Mouse (Mus musculus) MEL (cell line): ENCODE data around the gene Pecam1. TPM values are rescaled to one million over a fixed set of nuclear protein-coding genes. Genes with fewer than 3 reads are reported as not detected.

ENCODE experiments used
- DNase-seq: peaks from one replicate; pipeline ENCODE4 v3.0.0; 2011; ENCODE audit warnings: low read depth, low spot score
- H3K27ac ChIP-seq: 2 replicates; pipeline ENCODE4 v1.5.1; 2012; ENCODE audit warnings: low read depth, mild to moderate bottlenecking, control low read depth, low read length, moderate library complexity; ENCODE audit not compliant: control insufficient read depth
- H3K27me3 ChIP-seq, 2 experiments: fragments of 150-350 bp in 1 of 2; sonication (generic) in 1 of 2; 2 replicates each; pipeline ENCODE4 v1.6.1; 2012; ENCODE audit warnings: low read length in 2 of 2, mild to moderate bottlenecking in 2 of 2, improper control_type of control experiment in 1 of 2, moderate library complexity in 1 of 2; ENCODE audit not compliant: insufficient read depth in 2 of 2, control insufficient read depth in 1 of 2
- H3K36me3 ChIP-seq, 2 experiments: 2 replicates each; pipeline ENCODE4 v1.6.1; 2012 to 2014; ENCODE audit warnings: low read length in 2 of 2, improper control_type of control experiment in 1 of 2, inconsistent platforms in 1 of 2, mild to moderate bottlenecking in 1 of 2; ENCODE audit not compliant: insufficient read depth in 2 of 2, control insufficient read depth in 1 of 2
- H3K4me1 ChIP-seq, 2 experiments: fragments of 150-350 bp in 1 of 2; sonication (generic) in 1 of 2; 2 replicates each; pipeline ENCODE4 v1.6.1; 2012; ENCODE audit warnings: low read length in 2 of 2, improper control_type of control experiment in 1 of 2, mild to moderate bottlenecking in 1 of 2; ENCODE audit not compliant: insufficient read depth in 2 of 2, control insufficient read depth in 1 of 2
- H3K4me3 ChIP-seq, 2 experiments: fragments of 150-350 bp in 1 of 2; sonication (generic) in 1 of 2; 2 replicates each; pipeline ENCODE4 v1.5.1; 2012; ENCODE audit warnings: low read depth in 2 of 2, low read length in 2 of 2, mild to moderate bottlenecking in 2 of 2, moderate library complexity in 2 of 2, control low read depth in 1 of 2, improper control_type of control experiment in 1 of 2; ENCODE audit not compliant: control insufficient read depth in 1 of 2, insufficient read depth in 1 of 2
- H3K79me2 ChIP-seq: 2 replicates; pipeline ENCODE4 v1.6.1; 2012; ENCODE audit warnings: mild to moderate bottlenecking, low read length, moderate library complexity; ENCODE audit not compliant: control insufficient read depth, poor library complexity, insufficient read depth
- H3K9ac ChIP-seq: 2 replicates; pipeline ENCODE4 v1.6.1; 2012; ENCODE audit warnings: low read depth, mild to moderate bottlenecking, control low read depth, low read length, moderate library complexity; ENCODE audit not compliant: control insufficient read depth, poor library complexity, severe bottlenecking
- H3K9me3 ChIP-seq: fragments of 150-350 bp; sonication (generic); replicated peaks from 2 replicates; pipeline ENCODE4 v1.6.1; 2012; ENCODE audit warnings: mild to moderate bottlenecking, low read length, improper control_type of control experiment, moderate library complexity; ENCODE audit not compliant: insufficient read depth
- BHLHE40 ChIP-seq: IDR thresholded peaks from 2 replicates; pipeline ENCODE4 v1.6.1; 2012; ENCODE audit warnings: low read depth, mild to moderate bottlenecking, inconsistent platforms, low read length, improper control_type of control experiment, borderline replicate concordance
- CHD1 ChIP-seq: IDR thresholded peaks from 2 replicates; pipeline ENCODE4 v1.6.1; 2012; ENCODE audit warnings: low read depth, mild to moderate bottlenecking, inconsistent platforms, low read length, improper control_type of control experiment
- CTCF ChIP-seq, 3 experiments: IDR thresholded peaks in 2 of 3; conservative IDR thresholded peaks in 1 of 3; 2 replicates each; pipeline ENCODE4 v1.5.1; 2011 to 2012; ENCODE audit warnings: low read length in 3 of 3, low read depth in 2 of 3, mild to moderate bottlenecking in 2 of 3, improper control_type of control experiment in 1 of 3, inconsistent platforms in 1 of 3, mixed read lengths in 1 of 3, moderate library complexity in 1 of 3; ENCODE audit not compliant: control insufficient read depth in 1 of 3, insufficient read depth in 1 of 3, poor library complexity in 1 of 3, severe bottlenecking in 1 of 3
- E2F4 ChIP-seq: IDR thresholded peaks from 2 replicates; pipeline ENCODE4 v1.6.1; 2011; ENCODE audit warnings: low read depth, low read length, improper control_type of control experiment, borderline replicate concordance
- ELF1 ChIP-seq: IDR thresholded peaks from 2 replicates; pipeline ENCODE4 v1.6.1; 2014; ENCODE audit warnings: low read depth, mild to moderate bottlenecking, inconsistent platforms, low read length, improper control_type of control experiment, moderate library complexity
- EP300 ChIP-seq, 2 experiments: IDR thresholded peaks; 2 replicates each; pipeline ENCODE4 v1.6.1; 2011; ENCODE audit warnings: improper control_type of control experiment in 2 of 2, low read length in 2 of 2, low read depth in 1 of 2, mild to moderate bottlenecking in 1 of 2
- ETS1 ChIP-seq: IDR thresholded peaks from 2 replicates; pipeline ENCODE4 v1.6.1; 2012; ENCODE audit warnings: low read depth, mild to moderate bottlenecking, inconsistent platforms, low read length, improper control_type of control experiment, moderate library complexity
- GABPA ChIP-seq: IDR thresholded peaks from 2 replicates; pipeline ENCODE4 v1.6.1; 2012; ENCODE audit warnings: low read depth, mild to moderate bottlenecking, inconsistent platforms, low read length, improper control_type of control experiment, moderate library complexity
- GATA1 ChIP-seq: IDR thresholded peaks from 2 replicates; pipeline ENCODE4 v1.6.1; 2011; ENCODE audit warnings: low read depth, low read length, improper control_type of control experiment
- HCFC1 ChIP-seq: IDR thresholded peaks from 2 replicates; pipeline ENCODE4 v1.6.1; 2012; ENCODE audit warnings: low read depth, mild to moderate bottlenecking, inconsistent platforms, low read length, improper control_type of control experiment, moderate library complexity
- KAT2A ChIP-seq: conservative IDR thresholded peaks from 2 replicates; pipeline ENCODE4 v1.6.1; 2012; ENCODE audit warnings: low read depth, low read length, improper control_type of control experiment, inconsistent platforms
- MYC ChIP-seq: IDR thresholded peaks from 2 replicates; pipeline ENCODE4 v1.6.1; 2011; ENCODE audit warnings: low read depth, mild to moderate bottlenecking, low read length, improper control_type of control experiment, moderate library complexity
- NELFE ChIP-seq: IDR thresholded peaks from 2 replicates; pipeline ENCODE4 v1.6.1; 2011; ENCODE audit warnings: low read depth, low read length, improper control_type of control experiment
- POLR2A ChIP-seq, 2 experiments: IDR thresholded peaks; 2 replicates each; pipeline ENCODE4 v1.6.1; 2011 to 2012; ENCODE audit warnings: low read length in 2 of 2, mild to moderate bottlenecking in 2 of 2, control low read depth in 1 of 2, improper control_type of control experiment in 1 of 2, low read depth in 1 of 2, moderate library complexity in 1 of 2; ENCODE audit not compliant: control insufficient read depth in 1 of 2, insufficient read depth in 1 of 2, poor library complexity in 1 of 2
- POLR2AphosphoS2 ChIP-seq: IDR thresholded peaks from 2 replicates; pipeline ENCODE4 v1.6.1; 2011; ENCODE audit warnings: low read length, improper control_type of control experiment
- POLR2AphosphoS5 ChIP-seq: IDR thresholded peaks from 2 replicates; pipeline ENCODE4 v1.6.1; 2012; ENCODE audit warnings: low read depth, borderline replicate concordance, mild to moderate bottlenecking, inconsistent platforms, low read length, moderate library complexity, mixed read lengths
- RAD21 ChIP-seq: IDR thresholded peaks from 2 replicates; pipeline ENCODE4 v1.6.1; 2011; ENCODE audit warnings: mild to moderate bottlenecking, low read depth, low read length, improper control_type of control experiment
- RCOR1 ChIP-seq: IDR thresholded peaks from 2 replicates; pipeline ENCODE4 v1.6.1; 2012; ENCODE audit warnings: low read depth, mild to moderate bottlenecking, inconsistent platforms, low read length, improper control_type of control experiment
- SMC3 ChIP-seq: IDR thresholded peaks from 2 replicates; pipeline ENCODE4 v1.6.1; 2011; ENCODE audit warnings: low read depth, low read length, improper control_type of control experiment
- TAL1 ChIP-seq: IDR thresholded peaks from 2 replicates; pipeline ENCODE4 v1.6.1; 2012; ENCODE audit warnings: mild to moderate bottlenecking, inconsistent platforms, low read length, moderate library complexity, mixed read lengths
- TBP ChIP-seq: IDR thresholded peaks from 2 replicates; pipeline ENCODE4 v1.8.0; 2011; ENCODE audit warnings: low read depth, low read length, improper control_type of control experiment
- USF1 ChIP-seq: IDR thresholded peaks from 2 replicates; pipeline ENCODE4 v1.6.1; 2014; ENCODE audit warnings: low read depth, mild to moderate bottlenecking, inconsistent platforms, low read length, improper control_type of control experiment, moderate library complexity
- USF2 ChIP-seq, 2 experiments: IDR thresholded peaks; 2 replicates each; pipeline ENCODE4 v1.6.1; 2011 to 2012; ENCODE audit warnings: improper control_type of control experiment in 2 of 2, low read length in 2 of 2, borderline replicate concordance in 1 of 2, inconsistent platforms in 1 of 2, low read depth in 1 of 2, mild to moderate bottlenecking in 1 of 2; ENCODE audit not compliant: insufficient read depth in 1 of 2
- ZKSCAN1 ChIP-seq: IDR thresholded peaks from 2 replicates; pipeline ENCODE4 v1.6.1; 2012; ENCODE audit warnings: low read depth, mild to moderate bottlenecking, inconsistent platforms, low read length, improper control_type of control experiment, moderate library complexity
- ZNF384 ChIP-seq: IDR thresholded peaks from 2 replicates; pipeline ENCODE4 v1.6.1; 2012; ENCODE audit warnings: low read depth, mild to moderate bottlenecking, inconsistent platforms, low read length, improper control_type of control experiment
- polyA plus RNA-seq, 2 experiments: library from polyadenylated mRNA; stranded (reverse) in 1 of 2; unstranded in 1 of 2; fragments of >175 nt in 1 of 2; fragments of >200 nt in 1 of 2; gene quantifications; 2 replicates each; pipeline versions ENCODE4 v1.2.1 to v1.2.4; 2012; ENCODE audit warnings: low replicate concordance in 2 of 2, low read depth in 1 of 2; ENCODE audit not compliant: insufficient read length in 2 of 2, insufficient read depth in 1 of 2, missing spikeins in 1 of 2
- total RNA-seq: library from RNA; depleted of rRNA; stranded (reverse); fragments of 300-350 nt; gene quantifications from 2 replicates; pipeline ENCODE4 v1.2.3, GENCODE M21; 2012

Gene Pecam1
- total and polyA plus RNA-seq, 3 experiments, result 0.12 to 0.14 TPM; not detected in 1

DNA sequence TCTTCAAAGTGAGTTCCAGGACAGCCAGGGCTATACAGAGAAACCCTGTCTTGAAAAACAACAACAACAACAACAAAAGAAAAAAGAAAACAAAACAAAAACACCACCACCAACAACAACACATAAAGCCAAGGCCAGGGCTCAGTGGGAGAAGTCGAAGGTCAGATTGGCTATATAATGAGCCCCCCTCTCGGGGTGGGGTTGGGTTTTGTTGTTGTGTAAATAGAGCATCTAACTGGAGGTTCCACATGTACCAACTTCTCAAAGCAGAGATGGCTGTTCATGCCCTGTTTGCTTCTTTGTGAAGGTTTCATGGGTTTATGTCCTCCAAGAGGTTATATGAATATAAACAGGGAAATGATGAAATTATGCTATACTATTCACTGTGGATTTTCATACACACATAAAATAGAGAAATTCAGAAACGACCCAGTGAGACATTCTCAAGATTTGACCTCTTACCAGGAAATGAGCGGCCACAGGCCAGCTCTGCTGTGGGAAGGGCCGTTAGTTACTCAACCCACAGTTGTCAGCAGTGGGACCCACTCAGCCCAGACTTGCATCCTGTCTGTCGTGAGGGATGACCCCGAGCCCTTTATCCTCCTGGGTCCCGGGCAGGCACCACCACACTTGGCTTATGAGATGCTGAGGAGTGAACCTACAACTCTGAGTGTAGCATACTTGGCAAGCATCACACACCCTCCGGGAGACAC, 45.9 kb downstream of the Pecam1 start:
- DNase-seq, result no peak
- H3K4me1 ChIP-seq, result no peaks in the 10 kb centered on the region
- no peak overlapping the region for H3K9ac ChIP-seq
- H3K4me3 ChIP-seq, result no peak overlapping the region
- peaks cover 1 to 11% of the 10 kb centered on the region in 2 experiments; a peak in 3 of 4 replicates for H3K27me3 ChIP-seq
- H3K9me3 ChIP-seq, result no peaks in the 10 kb centered on the region
- no peaks in the 10 kb centered on the region for H3K36me3 ChIP-seq
- no peaks in the 10 kb centered on the region for H3K79me2 ChIP-seq
- TF ChIP-seq TAL1, result no peak
- no peak for TF ChIP-seq USF2 (IDR thresholded peaks at IDR 0.05; ENCODE audit: borderline replicate concordance in 1 of 2, insufficient read depth in 1 of 2, low read depth in 1 of 2, low read length in 2 of 2)
- TF ChIP-seq POLR2AphosphoS5, result no peak
- TF ChIP-seq RCOR1, result no peak
- TF ChIP-seq ZNF384, result no peak
- no peak for TF ChIP-seq NELFE
- no peak for TF ChIP-seq POLR2AphosphoS2
- TF ChIP-seq TBP, result no peak
- no peak for TF ChIP-seq RAD21
- no peak for TF ChIP-seq USF1
- TF ChIP-seq ELF1, result no peak
- TF ChIP-seq HCFC1, result no peak
- TF ChIP-seq GATA1, result no peak
- no peak for TF ChIP-seq ZKSCAN1
- no peak for TF ChIP-seq E2F4
- no peak for TF ChIP-seq GABPA
- TF ChIP-seq EP300 (IDR thresholded peaks at IDR 0.05; ENCODE audit: low read depth in 1 of 2, low read length in 2 of 2), result no peak
- H3K27ac ChIP-seq, result no peak overlapping the region

DNA sequence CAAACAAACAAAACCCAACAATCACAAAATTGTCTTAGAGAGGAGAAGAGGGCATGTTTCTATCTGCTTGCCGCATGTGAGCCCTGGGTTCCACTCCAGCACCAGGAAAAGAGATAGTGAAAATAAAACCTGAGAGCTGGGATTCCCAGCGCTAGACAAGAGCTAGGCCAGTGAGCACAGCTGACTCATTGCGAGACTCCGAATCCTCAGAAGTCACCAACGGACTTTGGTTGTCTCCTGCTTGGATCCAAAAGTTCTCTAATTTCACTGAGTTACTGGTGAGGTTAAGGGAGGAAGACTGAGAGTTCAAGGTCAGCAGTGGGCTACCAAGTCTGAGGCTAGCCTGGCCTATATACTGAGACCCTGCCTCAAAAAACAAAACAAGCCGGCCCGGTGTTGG, 46.5 kb downstream of the Pecam1 start:
- H3K27ac ChIP-seq, result no peak overlapping the region
- TF ChIP-seq POLR2AphosphoS2, result no peak
- no peak for TF ChIP-seq POLR2A (IDR thresholded peaks at IDR 0.05; ENCODE audit: control insufficient read depth in 1 of 2, insufficient read depth in 1 of 2, low read depth in 1 of 2, low read length in 2 of 2, poor library complexity in 1 of 2)
- no peak for TF ChIP-seq MYC
- TF ChIP-seq BHLHE40, result no peak
- TF ChIP-seq KAT2A, result no peak
- no peak for TF ChIP-seq ETS1
- TF ChIP-seq SMC3, result no peak
- TF ChIP-seq CTCF (IDR thresholded peaks at IDR 0.05 in 2 of 3, conservative IDR thresholded peaks at IDR 0.05 in 1 of 3; ENCODE audit: control insufficient read depth in 1 of 3, insufficient read depth in 1 of 3, low read depth in 2 of 3, low read length in 3 of 3, poor library complexity in 1 of 3, severe bottlenecking in 1 of 3), result no peak
- TF ChIP-seq CHD1, result no peak
- TF ChIP-seq, all 39 proteins: peak for 0
- H3K4me1 ChIP-seq, result no peaks in the 10 kb centered on the region
- no peaks in the 10 kb centered on the region for H3K79me2 ChIP-seq
- no peak overlapping the region for H3K4me3 ChIP-seq
- H3K9me3 ChIP-seq, result no peaks in the 10 kb centered on the region
- no peak overlapping the region for H3K9ac ChIP-seq
- H3K36me3 ChIP-seq, result no peaks in the 10 kb centered on the region
- H3K27me3 ChIP-seq, result peaks cover 1 to 11% of the 10 kb centered on the region in 2 experiments; a peak in 3 of 4 replicates
- DNase-seq, result no peak
